Mouse (Mus musculus) brain, embryonic 14.5 days (tissue): ENCODE measurements around the gene Zan.

Source experiments
- CTCF ChIP-seq: fragments of 200-500 bp; IDR thresholded peaks from 2 replicates; pipeline ENCODE4 v1.5.1; 2012; ENCODE audit warnings: inconsistent platforms, mild to moderate bottlenecking, moderate library complexity, borderline replicate concordance; ENCODE audit not compliant: insufficient read depth, insufficient read length; ENCODE audit errors: extremely low read depth
- POLR2A ChIP-seq: fragments of 200-500 bp; IDR thresholded peaks from 2 replicates; pipeline ENCODE4 v1.6.1; 2012; ENCODE audit warnings: mild to moderate bottlenecking, inconsistent platforms, borderline replicate concordance; ENCODE audit not compliant: poor library complexity, insufficient read depth, insufficient read length, severe bottlenecking; ENCODE audit errors: extremely low read depth

- no peak for TF ChIP-seq CTCF
- TF ChIP-seq POLR2A: no peak
Measured at GRCm38 (mm10) chr5:137455866-137456591, 20.8 kb downstream of the Zan start.
